Mouse (Mus musculus) megakaryocyte-erythroid progenitor cell, adult 5 weeks (primary cell): Measurements from ENCODE around the gene Chrnd. TPM values are rescaled to one million over a fixed set of nuclear protein-coding genes. Genes with fewer than 3 reads are reported as not detected.

Experiments used
- polyA plus RNA-seq: library from polyadenylated mRNA; stranded (reverse); fragments of >175 nt; gene quantifications from 2 replicates; pipeline ENCODE4 v1.2.3, GENCODE M21; 2012

Gene Chrnd
- polyA plus RNA-seq, result not detected in 2 replicates

GRCm38 (mm10) chr1:87190429-87190828, at the start of gene Chrnd:
TSS of gene Chrnd (plus strand) at chr1:87190607.

GRCm38 (mm10) chr1:87156199-87156587, 34.2 kb upstream of the Chrnd start, which contains the start of gene Ecel1:
TSS of gene Ecel1 (minus strand) at chr1:87156521.

GRCm38 (mm10) chr1:87183013-87183412, 7.4 kb upstream of the Chrnd start, which contains the start of gene Prss56:
TSS of gene Prss56 (plus strand) at chr1:87183313.

GRCm38 (mm10) chr1:87204465-87204864, 14.1 kb downstream of the Chrnd start, which contains the start of gene Chrng:
TSS of gene Chrng (plus strand) at chr1:87204657.

GRCm38 (mm10) chr1:87213735-87214704, 23.6 kb downstream of the Chrnd start, which contains the start of gene Eif4e2:
TSS of gene Eif4e2 (plus strand) at chr1:87213914.

Other genes with a start within 250 kb of the Chrnd start
- not detected in 2 replicates for gene Alppl2, start 100.7 kb upstream of the Chrnd start, polyA plus RNA-seq
- gene Alpi, start 89.0 kb upstream of the Chrnd start, polyA plus RNA-seq, result not detected in 2 replicates
- gene Akp3, start 65.6 kb upstream of the Chrnd start, polyA plus RNA-seq, result not detected in 2 replicates
- not detected in 2 replicates for gene Ecel1, start 34.1 kb upstream of the Chrnd start, polyA plus RNA-seq
- gene Prss56, start 7.3 kb upstream of the Chrnd start, polyA plus RNA-seq, result 0.07 TPM in 1 of 2 replicates, not detected in the other
- not detected in 2 replicates for gene Chrng, start 14.1 kb downstream of the Chrnd start, polyA plus RNA-seq
- 22.9 and 23.9 TPM in 2 replicates for gene Eif4e2, start 23.3 kb downstream of the Chrnd start, polyA plus RNA-seq
- gene Efhd1, start 73.8 kb downstream of the Chrnd start, polyA plus RNA-seq, result 0.14 and 0.20 TPM in 2 replicates
- gene Gigyf2, start 136.4 kb downstream of the Chrnd start, polyA plus RNA-seq, result 11.8 and 20.6 TPM in 2 replicates
- gene Kcnj13, start 204.1 kb downstream of the Chrnd start, polyA plus RNA-seq, result not detected in 2 replicates